ENCODE assay signal across 13 mouse cellular contexts in the genomic region with DNA sequence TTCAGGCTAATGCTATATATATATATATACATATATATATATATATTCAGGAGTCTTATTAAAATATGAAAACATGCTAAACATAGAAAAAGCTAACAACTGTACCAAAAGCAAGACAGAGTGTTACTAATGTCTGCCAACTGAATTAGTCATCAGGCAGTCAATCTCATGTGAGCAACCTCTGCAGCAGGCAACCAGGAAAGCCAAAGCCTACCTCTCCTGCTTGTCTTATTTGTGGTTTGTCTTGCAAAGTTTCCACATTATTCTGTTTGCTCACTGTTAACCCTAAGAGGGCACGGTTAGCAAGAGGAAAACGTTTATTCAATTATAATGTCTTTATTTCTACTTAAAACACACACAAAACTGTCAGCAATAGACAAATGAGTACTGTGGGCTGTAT.
"Had no signal": no experiment of that assay in that cellular context is flagged by ENCODE, and none has a peak within 500 bp of the region (broad histone marks: within the 10 kb centered on the region; RNA-seq: fewer than 3 reads in every experiment).

No protein-coding gene starts in this region.

- H3K4me3 ChIP-seq: limb, embryonic 15.5 days; liver, embryonic 12.5 days; lung, embryonic 15.5 days; midbrain, embryonic 13.5 days; neural tube, embryonic 15.5 days had no signal

- H3K4me1 ChIP-seq: liver, embryonic 12.5 days; lung, embryonic 15.5 days had no signal

- ATAC-seq: liver, embryonic 12.5 days; midbrain, embryonic 13.5 days had no signal

- DNase-seq: kidney, postnatal 36 days; layer of hippocampus, adult 9-11 months; layer of hippocampus, postnatal 36 days; lung, postnatal 14 days; thymus, adult 2 months; thymus, postnatal 4 days had no signal

- H3K27ac ChIP-seq: kidney, postnatal 0 days; liver, embryonic 12.5 days; lung, embryonic 15.5 days; macrophage; midbrain, embryonic 13.5 days; neural tube, embryonic 15.5 days had no signal
